Mouse (Mus musculus) c-Kit-positive CD71-negative TER-119-negative erythroid progenitor cells, embryonic 14.5 days (primary cell): ENCODE results near the gene Cry2.
A peak's percentile ranks its signal among the peaks of the same experiment; 100 is the strongest.

ENCODE experiments used
- DNase-seq: peaks from one replicate; pipeline ENCODE4 v3.0.0-alpha.2; 2013; ENCODE audit warnings: low read depth

Cry2 gene

GRCm38 (mm10) chr2:92386821-92387570 is 46.8 kb downstream of the Cry2 start:
- DNase-seq, result no peak

GRCm38 (mm10) chr2:92385113-92386051 is 48.5 kb downstream of the Cry2 start:
- DNase-seq, result no peak

- no peak for DNase-seq
Observed at GRCm38 (mm10) chr2:92384101-92384500, 49.7 kb downstream of the Cry2 start.

- no peak for DNase-seq
Observed at GRCm38 (mm10) chr2:92382759-92383158, 51.1 kb downstream of the Cry2 start.

GRCm38 (mm10) chr2:92381901-92382588 is 51.8 kb downstream of the Cry2 start, which contains the start of gene 1700029I15Rik:
TSS of gene 1700029I15Rik (plus strand) at chr2:92382538.
- no peak for DNase-seq

- no peak for DNase-seq
Observed at GRCm38 (mm10) chr2:92381161-92381560, 52.7 kb downstream of the Cry2 start.

- no peak for DNase-seq
Observed at GRCm38 (mm10) chr2:92380495-92381050, 53.3 kb downstream of the Cry2 start.

GRCm38 (mm10) chr2:92379783-92380494 is 53.9 kb downstream of the Cry2 start:
- DNase-seq, result no peak

GRCm38 (mm10) chr2:92377320-92377719 is 56.5 kb downstream of the Cry2 start:
- DNase-seq, result no peak

- no peak for DNase-seq
Observed at GRCm38 (mm10) chr2:92376300-92376699, 57.5 kb downstream of the Cry2 start.

- DNase-seq, result no peak
Observed at GRCm38 (mm10) chr2:92375788-92376187, 58.1 kb downstream of the Cry2 start.

GRCm38 (mm10) chr2:92375099-92375623 is 58.7 kb downstream of the Cry2 start:
- DNase-seq, result peak; percentile 92

- DNase-seq, result no peak
Observed at GRCm38 (mm10) chr2:92374514-92374913, 59.3 kb downstream of the Cry2 start, which contains the start of the genes Pex16 and Large2. TSS of gene Pex16 (plus strand) at chr2:92374676. TSS of gene Large2 (minus strand) at chr2:92374869.

- no peak for DNase-seq
Observed at GRCm38 (mm10) chr2:92373437-92373813, 60.4 kb downstream of the Cry2 start.

- no peak for DNase-seq
Observed at GRCm38 (mm10) chr2:92372767-92373436, 60.9 kb downstream of the Cry2 start.

- DNase-seq, result no peak
Observed at GRCm38 (mm10) chr2:92371971-92372690, 61.7 kb downstream of the Cry2 start.

GRCm38 (mm10) chr2:92370821-92371805 is 62.7 kb downstream of the Cry2 start:
- no peak for DNase-seq

- no peak for DNase-seq
Observed at GRCm38 (mm10) chr2:92370375-92370774, 63.5 kb downstream of the Cry2 start.
